Mouse (Mus musculus): ENCODE data around the gene 1700016K19Rik.

- TF ChIP-seq CTCF (IDR thresholded peaks at IDR 0.05; ENCODE audit: insufficient read depth, low read depth, low read length) (no peak), POLR2A (IDR thresholded peaks at IDR 0.05; ENCODE audit: insufficient read depth, low read depth, low read length) (no peak)
Observed at GRCm38 (mm10) chr11:76015814-76016213, 16.1 kb downstream of the 1700016K19Rik start.
